Mouse (Mus musculus) forebrain, postnatal 0 days (tissue): ENCODE results near the gene H2-DMa. TPM values are rescaled to one million over a fixed set of nuclear protein-coding genes. Genes with fewer than 3 reads are reported as not detected.

Experiments used
- ATAC-seq: fragments of 200-750 bp; cut with Nextera tagmentation; 2 replicates; pipeline ENCODE4 v1.8.0; 2017; ENCODE audit warnings: mild to moderate bottlenecking, moderate library complexity
- DNase-seq: peaks from one replicate; pipeline ENCODE4 v3.0.0-alpha.2; 2015
- H3K27ac ChIP-seq: fragments of 300-500 bp; sonication (generic); 2 replicates; pipeline ENCODE4 v1.5.1; 2014; ENCODE audit warnings: low read depth, mild to moderate bottlenecking, antibody characterized with exemption, low read length, moderate library complexity, mixed read lengths
- H3K27me3 ChIP-seq: fragments of 300-500 bp; sonication (generic); 2 replicates; pipeline ENCODE4 v1.6.1; 2014; ENCODE audit warnings: mild to moderate bottlenecking, low read length, mixed read lengths; ENCODE audit not compliant: insufficient read depth
- H3K36me3 ChIP-seq: fragments of 300-500 bp; sonication (generic); 2 replicates; pipeline ENCODE4 v1.6.1; 2014; ENCODE audit warnings: mild to moderate bottlenecking, moderate library complexity; ENCODE audit not compliant: insufficient read depth
- H3K4me1 ChIP-seq: fragments of 300-500 bp; sonication (generic); 2 replicates; pipeline ENCODE4 v1.6.1; 2014; ENCODE audit warnings: antibody characterized with exemption; ENCODE audit not compliant: insufficient read depth
- H3K4me2 ChIP-seq: fragments of 300-500 bp; sonication (generic); 2 replicates; pipeline ENCODE4 v1.6.1; 2014; ENCODE audit warnings: low read depth, mild to moderate bottlenecking, moderate library complexity
- H3K4me3 ChIP-seq: fragments of 300-500 bp; sonication (generic); 2 replicates; pipeline ENCODE4 v1.5.1; 2014; ENCODE audit warnings: low read depth, low read length, mixed read lengths
- H3K9ac ChIP-seq: fragments of 300-500 bp; sonication (generic); 2 replicates; pipeline ENCODE4 v1.6.1; 2014; ENCODE audit warnings: mild to moderate bottlenecking
- H3K9me3 ChIP-seq: fragments of 300-500 bp; sonication (generic); 2 replicates; pipeline ENCODE4 v1.6.1; 2016; ENCODE audit warnings: low read length
- CTCF ChIP-seq: sonication (generic); IDR thresholded peaks from 2 replicates; pipeline ENCODE4 v1.5.1; 2016; ENCODE audit warnings: antibody characterized with exemption, control low read depth, low read depth
- WGBS: fragments of 180-500 bp; shearing (Covaris S2); extraction: QIAGEN DNeasy Blood & Tissue Kit; methylation state at CpG from one replicate; pipeline ENCODE4 v1.1.7; 2014; 5-methylcytosine and 5-hydroxymethylcytosine counted together
- polyA plus RNA-seq: library from polyadenylated mRNA; unstranded; fragments of >200 nt; fragmentation: Nextera tagmentation; extraction: Ambion mirVana; gene quantifications from 2 replicates; pipeline ENCODE4 v1.2.1, GENCODE M21; 2015
- total RNA-seq: library from RNA; depleted of rRNA; stranded (reverse); fragments of >200 nt; gene quantifications from 2 replicates; pipeline ENCODE4 v1.2.3, GENCODE M21; 2014; rRNA removed

Gene H2-DMa
- total RNA-seq (21.5 and 25.7 TPM in 2 replicates), polyA plus RNA-seq (19.2 and 23.5 TPM in 2 replicates)

DNA sequence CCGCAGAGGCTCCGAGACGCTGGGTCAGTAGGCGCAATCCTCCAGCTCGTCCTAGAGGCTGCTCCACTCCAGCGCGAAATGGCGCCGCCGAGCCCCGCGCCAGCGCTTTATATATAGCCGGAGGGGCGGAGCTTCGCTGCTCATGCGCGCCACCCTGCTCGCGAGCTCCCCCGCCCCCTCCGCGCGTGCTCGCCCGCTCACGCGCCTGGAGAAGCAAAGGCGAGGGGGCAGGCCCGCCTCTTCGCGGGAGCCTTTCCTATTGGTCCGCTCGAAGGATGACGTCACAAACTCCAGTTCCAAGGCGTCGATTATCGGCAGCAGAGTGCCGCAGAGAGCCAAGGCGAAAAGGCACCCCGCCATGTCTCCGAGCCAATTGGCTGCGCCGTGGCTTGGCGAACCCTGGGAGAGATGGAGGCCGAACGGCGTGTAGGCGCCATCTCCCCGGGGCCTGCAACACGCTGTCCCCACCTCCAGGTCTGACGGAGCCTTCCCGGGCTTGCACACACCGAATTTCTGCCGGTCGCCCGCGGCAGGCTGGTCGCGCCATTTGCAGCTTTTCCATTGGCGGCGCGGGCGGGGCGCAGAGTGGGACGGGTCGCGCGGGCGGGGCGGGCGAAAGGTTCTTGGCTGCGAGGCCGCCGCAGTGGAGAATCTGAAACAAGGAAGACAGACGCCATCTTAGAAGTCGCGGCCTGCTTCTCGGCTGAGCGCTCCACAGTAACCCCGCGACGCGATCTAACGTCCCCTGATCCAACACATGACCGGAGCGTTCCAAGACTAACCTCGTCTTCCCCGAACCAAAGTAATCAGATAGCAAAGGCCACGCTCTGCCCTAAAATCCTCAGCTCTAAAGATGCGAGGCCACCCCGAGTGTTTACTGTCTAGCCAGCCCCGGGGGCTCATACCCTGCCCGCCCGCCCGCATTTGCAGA lies at the start of gene H2-DMa:
H2-DMa (plus strand) TSS at position 293 of the 931 bp plus-strand sequence.
- peak within 1 kb of the TSS; percentile 88 for H3K4me2 ChIP-seq
- H3K9me3 ChIP-seq = no peaks in the 10 kb centered on the region
- TF ChIP-seq CTCF = no peak; the same call in 1 of the 2 replicates
- no peaks in the 10 kb centered on the region for H3K27me3 ChIP-seq
- H3K4me1 ChIP-seq = peaks cover 9% of the 10 kb centered on the region; the same call in 1 of the 2 replicates
- ATAC-seq = peak; percentile 81
- peak within 1 kb of the TSS; percentile 87 for H3K9ac ChIP-seq
- DNase-seq = peak; percentile 100
- H3K27ac ChIP-seq = peak within 1 kb of the TSS; percentile 100
- 3% methylated on average over 96 of the region's 96 CpGs for WGBS
- H3K4me3 ChIP-seq = peak within 1 kb of the TSS; percentile 72
- H3K36me3 ChIP-seq = peaks cover 32% of the 10 kb centered on the region

- Histone ChIP-seq H3K27me3 (0 out of 2 replicates have a peak, but pooled peaks cover 3% of the 10 kb centered on the region), H3K36me3 (no peaks in the 10 kb centered on the region), H3K9me3 (no peaks in the 10 kb centered on the region), H3K27ac (no peak overlapping the region), H3K4me3 (no peak overlapping the region), H3K4me2 (no peak overlapping the region), H3K9ac (no peak overlapping the region), H3K4me1 (no peaks in the 10 kb centered on the region)
- TF ChIP-seq CTCF = no peak
- ATAC-seq (no peak), DNase-seq (no peak)
- WGBS = 80% methylated on average over 5 of the region's 5 CpGs
These were observed 47.2 kb upstream of the H2-DMa start for GRCm38 (mm10) chr17:34072091-34072490.

DNA sequence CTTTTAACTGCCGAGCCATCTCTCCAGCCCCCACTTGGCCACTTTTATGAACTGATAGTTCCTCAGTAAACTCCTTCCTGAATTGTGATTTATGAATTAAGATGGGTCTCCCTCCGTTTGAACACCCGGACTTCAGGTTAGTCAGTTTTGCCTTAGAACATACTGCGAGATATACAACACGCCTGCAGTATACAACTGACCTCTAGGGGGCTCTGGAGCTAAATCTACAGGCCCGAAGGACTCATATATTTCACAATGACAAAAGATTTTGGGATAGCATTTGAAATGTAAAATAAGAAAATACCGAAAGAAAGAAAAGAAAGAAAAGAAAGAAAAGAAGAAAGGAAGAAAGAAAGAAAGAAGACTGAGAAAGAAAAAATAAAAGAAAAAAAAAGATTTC lies 44.1 kb upstream of the H2-DMa start:
- Histone ChIP-seq H3K36me3 (no peaks in the 10 kb centered on the region), H3K9ac (no peak overlapping the region), H3K27me3 (0 out of 2 replicates have a peak, but pooled peaks cover 5% of the 10 kb centered on the region), H3K4me1 (no peaks in the 10 kb centered on the region), H3K9me3 (no peaks in the 10 kb centered on the region), H3K4me3 (no peak overlapping the region), H3K27ac (no peak overlapping the region), H3K4me2 (no peak overlapping the region)
- ATAC-seq = no peak
- TF ChIP-seq CTCF = peak; percentile 68
- DNase-seq = peak; percentile 78
- WGBS = 41% methylated on average over 7 of the region's 7 CpGs

GRCm38 (mm10) chr17:34077549-34077948 lies 41.8 kb upstream of the H2-DMa start:
- no peak overlapping the region for H3K4me2 ChIP-seq
- no peaks in the 10 kb centered on the region for H3K4me1 ChIP-seq
- DNase-seq = peak; percentile 92
- no peaks in the 10 kb centered on the region for H3K36me3 ChIP-seq
- H3K9ac ChIP-seq = no peak overlapping the region
- no peaks in the 10 kb centered on the region for H3K9me3 ChIP-seq
- peak; percentile 58; the same call in 1 of the 2 replicates for ATAC-seq
- H3K4me3 ChIP-seq = no peak overlapping the region
- no peak overlapping the region for H3K27ac ChIP-seq
- 0% methylated on average over 9 of the region's 9 CpGs for WGBS
- 0 out of 2 replicates have a peak, but pooled peaks cover 5% of the 10 kb centered on the region for H3K27me3 ChIP-seq
- peak; percentile 82 for TF ChIP-seq CTCF

DNA sequence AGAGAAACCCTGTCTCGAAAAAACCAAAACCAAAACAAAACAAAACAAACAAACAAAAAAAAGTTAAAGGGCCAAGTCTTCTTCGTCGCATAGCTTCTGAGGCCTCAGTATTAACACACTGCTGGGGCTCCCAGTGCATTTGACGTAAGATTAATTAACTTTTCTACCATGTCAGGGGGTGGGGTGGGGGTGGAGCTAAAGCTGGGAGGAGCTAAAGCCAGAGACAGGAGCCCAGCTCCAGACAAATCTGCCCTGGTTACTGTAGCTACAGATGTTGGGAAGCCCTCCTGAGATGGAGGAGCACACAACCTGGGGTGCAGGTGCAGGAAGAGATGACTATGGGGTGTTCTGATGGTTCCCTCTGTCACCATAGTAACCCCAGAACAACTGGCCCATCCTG lies 41.2 kb upstream of the H2-DMa start:
- DNase-seq = no peak
- no peaks in the 10 kb centered on the region for H3K36me3 ChIP-seq
- no peak for TF ChIP-seq CTCF
- no peak overlapping the region for H3K27ac ChIP-seq
- no peak for ATAC-seq
- H3K27me3 ChIP-seq = 0 out of 2 replicates have a peak, but pooled peaks cover 5% of the 10 kb centered on the region
- no peaks in the 10 kb centered on the region for H3K4me1 ChIP-seq
- H3K9ac ChIP-seq = no peak overlapping the region
- no peaks in the 10 kb centered on the region for H3K9me3 ChIP-seq
- WGBS = 53% methylated on average over 4 of the region's 4 CpGs
- H3K4me3 ChIP-seq = no peak overlapping the region
- no peak overlapping the region for H3K4me2 ChIP-seq

DNA sequence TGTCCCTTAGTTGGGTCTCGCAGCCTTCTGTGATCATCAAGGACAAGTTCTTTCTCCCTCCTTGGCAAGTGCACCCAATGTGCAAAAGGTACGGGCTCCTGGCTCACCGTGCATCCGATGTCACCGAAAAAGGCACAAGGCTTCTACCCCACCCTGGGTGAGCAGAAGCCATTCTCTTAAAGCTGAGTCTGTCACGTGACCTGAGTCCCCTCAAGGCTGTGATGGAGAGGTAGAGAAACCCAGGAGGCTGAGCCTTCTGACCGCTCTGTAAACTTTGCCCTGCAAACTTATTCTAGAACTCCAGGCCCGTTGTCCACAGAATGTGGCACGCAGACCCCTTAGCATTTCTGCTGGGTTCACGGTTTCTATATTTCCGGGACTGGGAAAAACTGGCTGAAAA lies 40.3 kb upstream of the H2-DMa start:
- ATAC-seq (no peak), DNase-seq (no peak)
- no peak for TF ChIP-seq CTCF
- Histone ChIP-seq H3K36me3 (no peaks in the 10 kb centered on the region), H3K9ac (no peak overlapping the region), H3K27me3 (0 out of 2 replicates have a peak, but pooled peaks cover 5% of the 10 kb centered on the region), H3K27ac (no peak overlapping the region), H3K4me3 (no peak overlapping the region), H3K9me3 (no peaks in the 10 kb centered on the region), H3K4me2 (no peak overlapping the region), H3K4me1 (no peaks in the 10 kb centered on the region)
- 90% methylated on average over 11 of the region's 11 CpGs for WGBS

DNA sequence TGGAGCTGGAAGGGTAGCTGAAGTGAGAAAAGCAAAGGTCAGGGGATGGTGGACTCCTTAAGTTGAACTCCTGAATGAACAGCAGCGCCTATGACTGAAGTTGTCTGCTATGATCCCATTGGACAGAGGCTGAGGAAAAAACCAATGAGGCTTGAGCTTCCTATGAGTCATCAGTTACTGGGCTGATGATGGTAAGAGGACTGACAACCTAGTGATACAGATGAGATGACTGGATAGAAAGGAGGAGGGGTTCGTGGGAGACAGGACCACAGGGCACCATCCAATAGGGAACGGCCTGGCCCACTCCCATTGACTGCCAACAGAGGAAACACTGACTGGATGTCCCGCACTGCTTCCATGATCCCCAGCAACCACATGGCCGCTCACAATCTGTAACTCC lies 39.7 kb upstream of the H2-DMa start:
- DNase-seq = peak; percentile 66
- no peaks in the 10 kb centered on the region for H3K36me3 ChIP-seq
- H3K4me2 ChIP-seq = peak overlapping the region; percentile 26; the same call in 1 of the 2 replicates
- H3K9me3 ChIP-seq = no peaks in the 10 kb centered on the region
- WGBS = 12% methylated on average over 5 of the region's 5 CpGs
- H3K27ac ChIP-seq = no peak overlapping the region
- no peak for TF ChIP-seq CTCF
- no peak overlapping the region for H3K9ac ChIP-seq
- H3K4me3 ChIP-seq = no peak overlapping the region
- 0 out of 2 replicates have a peak, but pooled peaks cover 5% of the 10 kb centered on the region for H3K27me3 ChIP-seq
- ATAC-seq = peak; percentile 94
- no peaks in the 10 kb centered on the region for H3K4me1 ChIP-seq
